Mouse (Mus musculus) heart, embryonic 11.5 days (tissue): Measurements from ENCODE around the gene Prkca. TPM values are rescaled to one million over a fixed set of nuclear protein-coding genes. Genes with fewer than 3 reads are reported as not detected.

Experiments
- microRNA-seq: library from miRNA; unstranded; fragments of <30 nt; microRNA quantifications from one replicate; pipeline ENCODE4, GENCODE M21; 2016; ENCODE audit warnings: borderline number of aligned reads
- polyA plus RNA-seq: library from polyadenylated mRNA; unstranded; fragments of >200 nt; fragmentation: Nextera tagmentation; extraction: Ambion mirVana; gene quantifications from 2 replicates; pipeline ENCODE4 v1.2.1, GENCODE M21; 2014

Gene Prkca
- polyA plus RNA-seq, 1 experiment from 2014 or later: 16.9 TPM

Small RNA genes within 50 kb of the gene (microRNA-seq; reads per million reads assigned to microRNA genes)
- gene Mir7223: not detected

Other genes starting within 250 kb of the Prkca start
- gene Apoh, start 574 bp downstream of the Prkca start, polyA plus RNA-seq: 0.26 TPM in 1 of 2 replicates, not detected in the other
- gene Cep112, start 81.3 kb upstream of the Prkca start, polyA plus RNA-seq: 9.8 and 11.8 TPM in 2 replicates